Mouse (Mus musculus) G1E (cell line): ENCODE results near the gene Luzp1.

Experiments used
- CTCF ChIP-seq: IDR thresholded peaks from 2 replicates; pipeline ENCODE4 v1.5.1; 2012; ENCODE audit warnings: low read depth, low read length, inconsistent platforms, mixed read lengths
- GATA1 ChIP-seq: IDR thresholded peaks from 2 replicates; pipeline ENCODE4 v1.6.1; 2012; ENCODE audit warnings: borderline replicate concordance, low read length, inconsistent platforms, mixed read lengths
- POLR2AphosphoS5 ChIP-seq: IDR thresholded peaks from 2 replicates; pipeline ENCODE4 v1.6.1; 2012; ENCODE audit warnings: low read depth, low read length, inconsistent platforms; ENCODE audit not compliant: insufficient replicate concordance

DNA sequence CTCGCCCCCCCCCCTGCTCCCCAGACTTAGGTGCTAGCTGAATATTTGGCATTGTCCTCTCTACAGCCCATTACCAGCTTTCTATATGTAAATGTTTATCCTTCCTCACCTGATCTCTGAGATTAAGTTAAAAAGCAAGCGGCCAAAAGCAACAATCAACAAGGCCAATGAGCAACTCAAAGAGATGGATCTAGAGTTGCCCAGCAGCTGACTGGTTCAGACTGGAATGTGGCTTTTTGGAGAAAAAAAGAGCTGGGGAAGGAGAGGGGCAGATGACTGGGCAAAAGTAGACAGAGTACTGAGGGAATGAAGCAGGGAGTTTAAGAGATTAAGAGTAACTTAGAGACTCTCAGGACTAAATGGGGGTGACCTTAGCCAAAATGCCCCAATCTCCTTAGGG, 124.4 kb downstream of the Luzp1 start:
- TF ChIP-seq CTCF (no peak), POLR2AphosphoS5 (no peak), GATA1 (no peak)
